Mouse (Mus musculus): Measurements from ENCODE around the gene D330020A13Rik.

The D330020A13Rik gene

GRCm38 (mm10) chr6:120294056-120294784 is at the start of gene D330020A13Rik, which contains the start of gene B4galnt3:
D330020A13Rik (plus strand) TSS chr6:120294364.
B4galnt3 (minus strand) TSS chr6:120294559.
- DNase-seq (ENCODE audit: low read depth), result no peak

GRCm38 (mm10) chr6:120246676-120247075 is 47.5 kb upstream of the D330020A13Rik start:
- no peak for DNase-seq (ENCODE audit: low read depth)

GRCm38 (mm10) chr6:120249831-120250230 is 44.3 kb upstream of the D330020A13Rik start:
- no peak for DNase-seq (ENCODE audit: low read depth)

- DNase-seq (ENCODE audit: low read depth), result no peak
Measured at GRCm38 (mm10) chr6:120251010-120251409, 43.2 kb upstream of the D330020A13Rik start.

- no peak for DNase-seq (ENCODE audit: low read depth)
Measured at GRCm38 (mm10) chr6:120252741-120253140, 41.4 kb upstream of the D330020A13Rik start.

- DNase-seq (ENCODE audit: low read depth), result no peak
Measured at GRCm38 (mm10) chr6:120254640-120255039, 39.5 kb upstream of the D330020A13Rik start.

GRCm38 (mm10) chr6:120255144-120255543 is 39.0 kb upstream of the D330020A13Rik start:
- DNase-seq (ENCODE audit: low read depth), result no peak

- DNase-seq (ENCODE audit: low read depth), result no peak
Measured at GRCm38 (mm10) chr6:120255701-120256100, 38.5 kb upstream of the D330020A13Rik start.

- no peak for DNase-seq (ENCODE audit: low read depth)
Measured at GRCm38 (mm10) chr6:120256431-120256935, 37.7 kb upstream of the D330020A13Rik start.

GRCm38 (mm10) chr6:120259481-120259880 is 34.7 kb upstream of the D330020A13Rik start:
- DNase-seq (ENCODE audit: low read depth), result no peak

GRCm38 (mm10) chr6:120262886-120263531 is 31.2 kb upstream of the D330020A13Rik start:
- no peak for DNase-seq (ENCODE audit: low read depth)

- no peak for DNase-seq (ENCODE audit: low read depth)
Measured at GRCm38 (mm10) chr6:120263608-120264007, 30.6 kb upstream of the D330020A13Rik start.

GRCm38 (mm10) chr6:120264151-120264550 is 30.0 kb upstream of the D330020A13Rik start:
- no peak for DNase-seq (ENCODE audit: low read depth)

GRCm38 (mm10) chr6:120274181-120274580 is 20.0 kb upstream of the D330020A13Rik start:
- no peak for DNase-seq (ENCODE audit: low read depth)

- DNase-seq (ENCODE audit: low read depth), result no peak
Measured at GRCm38 (mm10) chr6:120274887-120275286, 19.3 kb upstream of the D330020A13Rik start.

- no peak for DNase-seq (ENCODE audit: low read depth)
Measured at GRCm38 (mm10) chr6:120275301-120275700, 18.9 kb upstream of the D330020A13Rik start.

GRCm38 (mm10) chr6:120276874-120277449 is 17.2 kb upstream of the D330020A13Rik start:
- DNase-seq (ENCODE audit: low read depth), result no peak

- DNase-seq (ENCODE audit: low read depth), result no peak
Measured at GRCm38 (mm10) chr6:120287279-120287678, 6.9 kb upstream of the D330020A13Rik start.

GRCm38 (mm10) chr6:120288541-120288940 is 5.6 kb upstream of the D330020A13Rik start:
- no peak for DNase-seq (ENCODE audit: low read depth)

GRCm38 (mm10) chr6:120289430-120289829 is 4.7 kb upstream of the D330020A13Rik start:
- DNase-seq (ENCODE audit: low read depth), result no peak

GRCm38 (mm10) chr6:120291396-120292009 is 2.7 kb upstream of the D330020A13Rik start:
- DNase-seq (ENCODE audit: low read depth), result no peak

GRCm38 (mm10) chr6:120294785-120295133 is 595 bp downstream of the D330020A13Rik start:
- no peak for DNase-seq (ENCODE audit: low read depth)
